Mouse (Mus musculus) spleen, postnatal 10 days (tissue): ENCODE data around the gene Ssr2.
"Not testable (repeated sequence)": the region's sequence is repeated elsewhere in the genome, so short reads cannot be mapped to it uniquely, and the experiment has no call there.

Experiments
- DNase-seq, 2 experiments: peaks; one replicate each; pipeline ENCODE4 v3.0.0; 2021 to 2022; ENCODE audit warnings: low spot score in 2 of 2

Ssr2 gene

GRCm38 (mm10) chr3:88563966-88564365, 11.7 kb upstream of the Ssr2 start:
- no peak for DNase-seq

- no peak for DNase-seq
Observed at GRCm38 (mm10) chr3:88566116-88566515, 9.6 kb upstream of the Ssr2 start.

- DNase-seq, result no peak
Observed at GRCm38 (mm10) chr3:88566536-88567061, 9.1 kb upstream of the Ssr2 start.

GRCm38 (mm10) chr3:88567892-88568291, 7.8 kb upstream of the Ssr2 start:
- no peak for DNase-seq

GRCm38 (mm10) chr3:88568615-88569014, 7.1 kb upstream of the Ssr2 start:
- no peak for DNase-seq

- DNase-seq, result no peak
Observed at GRCm38 (mm10) chr3:88569093-88569492, 6.6 kb upstream of the Ssr2 start.

GRCm38 (mm10) chr3:88569694-88570093, 6.0 kb upstream of the Ssr2 start:
- DNase-seq, result no peak

GRCm38 (mm10) chr3:88570341-88570740, 5.3 kb upstream of the Ssr2 start:
- DNase-seq, result no peak

- DNase-seq, result no peak
Observed at GRCm38 (mm10) chr3:88571856-88572255, 3.8 kb upstream of the Ssr2 start.

- DNase-seq, result no peak
Observed at GRCm38 (mm10) chr3:88572835-88573234, 2.8 kb upstream of the Ssr2 start.

GRCm38 (mm10) chr3:88573810-88574209, 1.9 kb upstream of the Ssr2 start:
- no peak for DNase-seq

- not testable (repeated sequence) for DNase-seq
Observed at GRCm38 (mm10) chr3:88577846-88578245, 2.2 kb downstream of the Ssr2 start.

GRCm38 (mm10) chr3:88578498-88579424, 3.1 kb downstream of the Ssr2 start:
- no peak for DNase-seq

GRCm38 (mm10) chr3:88579454-88580117, 3.9 kb downstream of the Ssr2 start:
- peak; percentile 69 to 80 for DNase-seq

GRCm38 (mm10) chr3:88585769-88586168, 10.1 kb downstream of the Ssr2 start:
- no peak for DNase-seq

GRCm38 (mm10) chr3:88586640-88587039, 11.0 kb downstream of the Ssr2 start:
- DNase-seq, result no peak

- DNase-seq, result no peak
Observed at GRCm38 (mm10) chr3:88590246-88590645, 14.6 kb downstream of the Ssr2 start.

- DNase-seq, result no peak
Observed at GRCm38 (mm10) chr3:88591044-88591443, 15.4 kb downstream of the Ssr2 start.

GRCm38 (mm10) chr3:88591950-88592731, 16.5 kb downstream of the Ssr2 start:
- peak; percentile 28 to 58 for DNase-seq

GRCm38 (mm10) chr3:88592942-88593576, 17.4 kb downstream of the Ssr2 start:
- peak; percentile 44 to 55 for DNase-seq

- DNase-seq, result no peak
Observed at GRCm38 (mm10) chr3:88593893-88594580, 18.4 kb downstream of the Ssr2 start.
